Mouse (Mus musculus) forebrain, embryonic 16.5 days (tissue): ENCODE data around the gene Dnajb4. TPM values are rescaled to one million over a fixed set of nuclear protein-coding genes. Genes with fewer than 3 reads are reported as not detected.

Source experiments
- ATAC-seq: fragments of 200-750 bp; cut with Nextera tagmentation; 2 replicates; pipeline ENCODE4 v1.8.0; 2017; ENCODE audit warnings: mild to moderate bottlenecking, moderate library complexity
- H3K27ac ChIP-seq: fragments of 300-500 bp; sonication (generic); 2 replicates; pipeline ENCODE4 v1.5.1; 2014; ENCODE audit warnings: low read length, control low read depth
- H3K27me3 ChIP-seq: fragments of 300-500 bp; sonication (generic); replicated peaks from 2 replicates; pipeline ENCODE4 v1.6.1; 2014; ENCODE audit warnings: low read length; ENCODE audit not compliant: control insufficient read depth, insufficient read depth
- H3K36me3 ChIP-seq: fragments of 300-500 bp; sonication (generic); 2 replicates; pipeline ENCODE4 v1.6.1; 2014; ENCODE audit not compliant: control insufficient read depth, insufficient read depth
- H3K4me1 ChIP-seq: fragments of 300-500 bp; sonication (generic); replicated peaks from 2 replicates; pipeline ENCODE4 v1.6.1; 2014; ENCODE audit warnings: low read length; ENCODE audit not compliant: control insufficient read depth, insufficient read depth
- H3K4me2 ChIP-seq: fragments of 300-500 bp; sonication (generic); 2 replicates; pipeline ENCODE4 v1.6.1; 2014; ENCODE audit warnings: mild to moderate bottlenecking, low read length, control low read depth
- H3K4me3 ChIP-seq: fragments of 300-500 bp; sonication (generic); replicated peaks from 2 replicates; pipeline ENCODE4 v1.5.1; 2014; ENCODE audit warnings: mild to moderate bottlenecking, low read length, control low read depth
- H3K9ac ChIP-seq: fragments of 300-500 bp; sonication (generic); replicated peaks from 2 replicates; pipeline ENCODE4 v1.6.1; 2014; ENCODE audit warnings: low read depth, low read length, control low read depth
- H3K9me3 ChIP-seq: fragments of 300-500 bp; sonication (generic); 2 replicates; pipeline ENCODE4 v1.6.1; 2016; ENCODE audit warnings: low read length; ENCODE audit not compliant: control insufficient read depth
- WGBS: fragments of 180-500 bp; shearing (Covaris S2); extraction: QIAGEN DNeasy Blood & Tissue Kit; methylation state at CpG from one replicate; pipeline ENCODE4 v1.1.7; 2014; 5-methylcytosine and 5-hydroxymethylcytosine counted together
- polyA plus RNA-seq: library from polyadenylated mRNA; unstranded; fragments of >200 nt; fragmentation: Nextera tagmentation; extraction: Ambion mirVana; gene quantifications from 2 replicates; pipeline ENCODE4 v1.2.1, GENCODE M21; 2015

Dnajb4 gene
- polyA plus RNA-seq, 1 experiment from 2014 or later, result 39.8 TPM

DNA sequence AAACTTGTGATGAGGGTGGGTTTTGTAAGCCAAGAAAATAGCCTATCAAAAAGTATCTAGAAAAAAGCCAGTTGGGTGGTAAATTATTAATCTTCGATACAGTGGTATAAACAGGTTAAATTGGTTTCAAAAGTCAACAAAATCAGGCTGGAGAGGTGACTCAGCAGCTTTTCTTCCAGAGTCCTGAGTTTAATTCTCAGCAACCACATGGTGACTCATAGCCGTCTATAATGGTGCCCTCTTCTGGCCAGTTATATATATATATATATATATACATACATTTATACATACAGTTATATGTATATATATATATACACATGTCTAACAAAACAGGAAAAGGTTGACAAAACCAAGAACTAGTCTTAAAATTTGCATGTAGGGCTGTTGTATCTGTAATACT, 28.7 kb upstream of the Dnajb4 start:
- Histone ChIP-seq H3K9me3 (no peaks in the 10 kb centered on the region), H3K36me3 (peaks cover 18% of the 10 kb centered on the region), H3K27me3 (no peaks in the 10 kb centered on the region), H3K4me2 (no peak overlapping the region), H3K4me1 (no peaks in the 10 kb centered on the region), H3K9ac (no peak overlapping the region), H3K27ac (no peak overlapping the region), H3K4me3 (no peak overlapping the region)
- WGBS, result 64% methylated on average over 2 of the region's 2 CpGs
- ATAC-seq, result no peak

DNA sequence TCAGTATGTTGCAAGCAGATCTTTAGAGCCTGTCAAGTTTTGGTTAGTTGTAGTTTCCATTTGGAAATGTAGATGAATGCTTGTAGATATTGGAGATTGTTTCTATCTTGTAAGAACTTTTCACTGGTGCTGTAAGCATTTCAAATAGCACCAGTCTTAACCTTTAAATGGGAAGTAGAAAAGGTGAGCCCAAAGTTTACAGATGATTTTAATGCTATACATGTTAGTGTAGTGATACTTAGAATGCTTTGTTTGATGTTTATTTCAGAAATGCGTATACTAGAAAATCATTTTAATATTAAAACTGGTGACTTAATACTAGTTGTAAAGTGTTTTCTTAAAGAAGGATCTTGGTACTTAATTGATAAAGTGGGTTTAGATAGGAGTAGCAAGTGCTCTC, 25.7 kb upstream of the Dnajb4 start:
- Histone ChIP-seq H3K9ac (no peak overlapping the region), H3K4me2 (no peak overlapping the region), H3K4me3 (no peak overlapping the region), H3K27ac (no peak overlapping the region), H3K36me3 (peaks cover 24% of the 10 kb centered on the region), H3K9me3 (no peaks in the 10 kb centered on the region), H3K4me1 (no peaks in the 10 kb centered on the region), H3K27me3 (no peaks in the 10 kb centered on the region)
- WGBS, result 98% methylated on average over 1 of the region's 1 CpGs
- no peak for ATAC-seq

DNA sequence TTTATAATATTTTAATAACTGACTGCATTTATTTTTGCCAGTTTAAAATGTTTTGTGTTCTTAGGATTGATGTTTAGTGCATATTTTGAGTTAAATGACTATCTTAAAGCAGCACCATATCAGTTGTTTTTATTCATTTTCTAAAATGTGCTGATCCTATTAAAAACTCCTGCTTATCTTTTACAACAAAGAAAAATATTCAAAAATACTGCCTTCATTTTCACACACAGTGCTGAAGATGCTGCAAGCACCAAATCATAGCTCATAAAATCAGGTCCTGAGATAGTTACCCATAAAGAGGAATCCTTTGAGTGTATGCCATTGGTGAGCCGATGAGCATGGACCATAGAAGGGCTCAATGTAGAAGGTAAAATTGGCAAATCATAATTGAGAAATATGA, 25.1 kb upstream of the Dnajb4 start:
- Histone ChIP-seq H3K4me3 (no peak overlapping the region), H3K27me3 (no peaks in the 10 kb centered on the region), H3K4me1 (no peaks in the 10 kb centered on the region), H3K36me3 (peaks cover 24% of the 10 kb centered on the region), H3K27ac (no peak overlapping the region), H3K4me2 (no peak overlapping the region), H3K9ac (no peak overlapping the region), H3K9me3 (no peaks in the 10 kb centered on the region)
- ATAC-seq, result no peak
- 100% methylated on average over 1 of the region's 1 CpGs for WGBS

DNA sequence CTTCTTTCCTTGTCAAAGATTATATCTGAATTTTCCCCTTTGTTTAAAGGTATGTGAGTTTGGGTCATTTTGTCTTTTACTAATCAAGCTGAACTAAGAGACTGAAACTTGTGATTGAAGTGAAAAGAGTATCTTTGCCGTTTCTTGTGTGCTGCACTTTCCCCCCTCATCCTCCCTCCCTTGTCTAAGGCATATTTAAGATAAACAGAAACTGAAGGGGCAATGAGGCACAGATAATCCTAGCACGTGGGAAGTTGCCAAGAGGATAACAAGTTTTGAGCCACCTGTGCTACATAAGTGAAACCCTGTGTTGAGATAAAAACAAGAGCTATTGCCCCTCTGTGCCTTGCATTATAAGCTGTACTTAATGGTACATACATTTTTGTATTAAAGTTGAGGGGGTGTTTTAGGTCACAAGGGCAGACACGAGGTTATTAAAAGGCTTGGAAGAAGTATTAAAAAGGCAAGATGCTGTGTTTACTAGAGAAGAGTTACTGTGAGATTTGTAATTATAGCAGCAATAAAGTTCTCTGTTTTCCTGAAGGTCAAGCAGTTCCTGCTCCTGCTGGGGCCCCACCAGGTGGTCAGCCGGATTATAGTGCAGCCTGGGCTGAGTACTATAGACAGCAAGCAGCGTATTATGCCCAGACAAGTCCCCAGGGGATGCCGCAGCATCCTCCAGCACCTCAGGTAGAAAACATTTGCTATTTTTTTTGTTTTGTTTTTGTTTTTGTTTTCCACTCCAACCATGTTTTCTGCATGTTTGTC, 21.4 kb upstream of the Dnajb4 start:
- no peak overlapping the region for H3K9ac ChIP-seq
- no peaks in the 10 kb centered on the region for H3K27me3 ChIP-seq
- H3K36me3 ChIP-seq, result peaks cover 22% of the 10 kb centered on the region
- no peak overlapping the region for H3K4me3 ChIP-seq
- no peak overlapping the region for H3K27ac ChIP-seq
- H3K4me1 ChIP-seq, result no peaks in the 10 kb centered on the region
- H3K4me2 ChIP-seq, result no peak overlapping the region
- H3K9me3 ChIP-seq, result no peaks in the 10 kb centered on the region
- 55% methylated on average over 6 of the region's 6 CpGs for WGBS
- no peak for ATAC-seq

DNA sequence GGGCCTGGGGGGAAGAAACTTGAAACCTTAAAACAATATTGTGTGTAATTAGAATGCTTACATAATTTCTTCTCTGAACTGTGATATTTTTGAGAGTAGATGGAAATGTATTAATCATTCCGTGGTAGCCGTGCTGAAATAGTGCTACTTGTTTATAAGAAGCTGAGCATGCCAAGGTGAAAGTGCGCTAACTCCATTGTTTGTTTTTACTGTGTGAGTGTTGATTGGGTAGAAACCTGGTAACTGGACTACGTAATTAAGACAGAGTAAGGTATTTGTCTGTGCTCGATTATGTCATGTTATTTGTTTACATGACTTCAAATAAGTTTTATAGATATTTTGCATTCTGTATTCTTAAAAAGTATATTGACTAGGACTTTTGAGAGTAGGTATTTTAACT, 19.2 kb upstream of the Dnajb4 start:
- peaks cover 38% of the 10 kb centered on the region for H3K36me3 ChIP-seq
- no peaks in the 10 kb centered on the region for H3K9me3 ChIP-seq
- no peak for ATAC-seq
- no peak overlapping the region for H3K4me3 ChIP-seq
- H3K4me2 ChIP-seq, result no peak overlapping the region
- no peaks in the 10 kb centered on the region for H3K4me1 ChIP-seq
- WGBS, result 92% methylated on average over 5 of the region's 5 CpGs
- no peak overlapping the region for H3K27ac ChIP-seq
- no peaks in the 10 kb centered on the region for H3K27me3 ChIP-seq
- no peak overlapping the region for H3K9ac ChIP-seq

DNA sequence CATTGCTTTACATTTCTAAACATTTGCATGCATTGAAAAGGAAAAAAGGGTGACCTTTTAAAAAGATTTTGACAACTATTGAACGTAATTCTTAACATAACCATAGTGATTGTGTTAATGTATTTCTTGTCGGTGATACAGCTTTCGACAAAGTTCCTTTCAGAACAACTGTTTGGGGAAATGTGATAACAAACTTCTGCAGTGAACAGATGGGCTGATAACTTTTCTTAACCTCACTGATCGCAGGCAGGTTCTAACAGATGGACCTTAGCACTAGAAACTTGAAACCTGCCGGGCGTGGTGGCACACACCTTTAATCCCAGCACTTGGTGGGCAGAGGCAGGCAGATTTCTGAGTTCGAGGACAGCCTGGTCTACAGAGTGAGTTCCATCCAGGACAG, 18.7 kb upstream of the Dnajb4 start:
- H3K4me1 ChIP-seq, result no peaks in the 10 kb centered on the region
- WGBS, result 97% methylated on average over 7 of the region's 7 CpGs
- no peaks in the 10 kb centered on the region for H3K27me3 ChIP-seq
- H3K4me3 ChIP-seq, result no peak overlapping the region
- H3K4me2 ChIP-seq, result no peak overlapping the region
- no peak for ATAC-seq
- no peaks in the 10 kb centered on the region for H3K9me3 ChIP-seq
- peaks cover 43% of the 10 kb centered on the region for H3K36me3 ChIP-seq
- no peak overlapping the region for H3K27ac ChIP-seq
- no peak overlapping the region for H3K9ac ChIP-seq

DNA sequence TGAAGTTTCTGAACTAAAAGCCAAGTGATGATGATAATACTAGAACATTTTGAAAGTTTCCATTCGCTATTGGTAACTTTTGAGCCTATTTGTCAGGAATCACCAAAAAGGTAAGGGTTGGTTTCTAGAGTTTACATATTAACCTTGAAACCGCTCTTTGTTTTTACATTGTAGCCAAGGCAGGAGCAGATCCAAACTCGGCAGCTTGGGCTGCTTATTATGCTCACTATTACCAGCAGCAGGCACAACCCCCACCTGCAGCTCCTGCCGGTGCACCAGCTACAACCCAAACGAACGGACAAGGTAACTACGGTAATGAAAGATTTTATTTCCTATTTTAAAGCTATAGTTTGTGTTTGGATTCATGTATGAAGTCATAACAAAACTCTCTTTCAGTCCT, 15.8 kb upstream of the Dnajb4 start:
- Histone ChIP-seq H3K4me1 (no peaks in the 10 kb centered on the region), H3K36me3 (peaks cover 58% of the 10 kb centered on the region), H3K27ac (no peak overlapping the region), H3K4me3 (no peak overlapping the region), H3K27me3 (no peaks in the 10 kb centered on the region), H3K9me3 (no peaks in the 10 kb centered on the region), H3K4me2 (no peak overlapping the region), H3K9ac (no peak overlapping the region)
- WGBS, result 92% methylated on average over 7 of the region's 7 CpGs
- no peak for ATAC-seq

DNA sequence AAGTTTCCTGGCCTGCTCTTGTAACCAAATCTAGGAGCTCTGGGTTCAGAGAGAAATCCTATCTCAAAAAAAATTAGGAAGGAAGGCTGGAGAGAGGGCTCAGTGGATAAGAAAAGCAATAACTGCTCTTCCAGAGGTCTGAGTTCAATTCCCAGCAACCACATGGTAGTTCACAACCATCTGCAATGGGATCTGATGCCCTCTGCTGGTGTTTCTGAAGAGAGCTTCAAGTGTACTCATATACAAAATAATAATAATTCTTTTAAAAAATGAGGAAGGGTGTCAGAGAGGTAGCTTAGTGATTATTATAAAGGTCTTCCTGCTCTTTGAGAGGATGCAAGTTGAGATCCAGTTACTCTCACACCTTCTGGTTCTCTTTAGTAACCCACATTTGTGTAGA, 14.8 kb upstream of the Dnajb4 start:
- Histone ChIP-seq H3K36me3 (peaks cover 65% of the 10 kb centered on the region), H3K9ac (no peak overlapping the region), H3K4me2 (no peak overlapping the region), H3K4me3 (no peak overlapping the region), H3K27ac (no peak overlapping the region), H3K4me1 (no peaks in the 10 kb centered on the region), H3K9me3 (no peaks in the 10 kb centered on the region), H3K27me3 (no peaks in the 10 kb centered on the region)
- no peak for ATAC-seq

DNA sequence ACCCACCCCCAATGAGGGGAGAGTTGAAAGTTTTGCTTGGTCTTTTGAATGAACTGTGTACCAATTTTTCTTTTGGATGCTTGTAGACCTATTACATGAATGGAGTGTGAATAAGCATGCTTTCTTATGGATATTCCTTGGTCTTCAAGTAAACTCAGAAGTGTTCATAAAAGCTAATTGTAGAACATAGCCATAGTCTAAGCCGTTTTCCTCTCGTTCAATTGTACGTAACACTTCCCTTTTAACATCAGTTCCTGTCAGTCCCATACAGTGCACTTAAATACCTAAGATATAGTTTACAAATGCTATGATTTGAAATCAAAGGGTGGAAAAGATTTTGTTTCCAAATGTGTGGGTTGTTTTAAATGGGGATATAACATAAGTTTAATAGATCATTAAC, 3.3 kb upstream of the Dnajb4 start:
- Histone ChIP-seq H3K36me3 (peaks cover 13% of the 10 kb centered on the region), H3K4me2 (peak overlapping the region; percentile 88), H3K27ac (no peak overlapping the region), H3K9me3 (no peaks in the 10 kb centered on the region), H3K4me1 (peaks cover 25% of the 10 kb centered on the region), H3K27me3 (no peaks in the 10 kb centered on the region), H3K4me3 (no peak overlapping the region; the same call in 1 of the 2 replicates), H3K9ac (no peak overlapping the region)
- no peak for ATAC-seq
- WGBS, result 15% methylated on average over 3 of the region's 3 CpGs
